Mouse (Mus musculus) retina, adult 2 months (tissue): ENCODE results near the gene Sry.

Experiments
- DNase-seq: peaks from one replicate; pipeline ENCODE4 v3.0.0-alpha.2; 2012; ENCODE audit warnings: low read depth, low spot score

Sry gene

GRCm38 (mm10) chrY:2663558-2663957 lies at the start of gene Sry:
Sry (minus strand) TSS chrY:2663658.
- no peak for DNase-seq
